Mouse (Mus musculus): Measurements from ENCODE around the gene Opn5. TPM values are rescaled to one million over a fixed set of nuclear protein-coding genes. Genes with fewer than 3 reads are reported as not detected.

Gene Opn5
- total RNA-seq (2015) (not detected in 2 replicates), total RNA-seq (2017) (not detected in 2 replicates)

DNA sequence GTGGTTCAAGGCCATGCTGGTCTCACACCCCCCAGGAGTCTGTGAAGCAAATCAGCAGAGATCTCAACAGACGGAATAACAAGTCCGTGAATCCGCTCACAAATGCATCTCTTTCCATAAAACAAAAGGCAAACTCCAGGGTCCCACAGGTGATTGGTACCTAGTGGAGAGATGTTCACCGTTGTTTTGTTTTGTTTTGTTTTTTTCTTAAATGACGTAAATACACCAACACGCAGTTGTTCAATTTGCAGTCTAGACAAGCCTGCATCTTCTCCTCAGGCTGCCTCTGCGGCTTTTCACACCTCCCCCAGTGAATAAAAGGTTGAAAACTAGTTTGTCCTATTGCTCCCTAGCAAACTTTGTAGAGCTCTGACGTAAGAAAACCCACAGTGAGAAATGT is at the start of gene Opn5:
Gene Opn5 (minus strand): TSS at position 101 of the 400 bp plus-strand sequence.
- ATAC-seq (replicated peaks; ENCODE audit: poor library complexity) = no peak

- peak; percentile 94 for ATAC-seq (replicated peaks; ENCODE audit: poor library complexity)
Measured at GRCm38 (mm10) chr17:42658634-42659422, 47.6 kb upstream of the Opn5 start.

GRCm38 (mm10) chr17:42643416-42643815 is 32.2 kb upstream of the Opn5 start:
- ATAC-seq (replicated peaks; ENCODE audit: poor library complexity) = no peak

DNA sequence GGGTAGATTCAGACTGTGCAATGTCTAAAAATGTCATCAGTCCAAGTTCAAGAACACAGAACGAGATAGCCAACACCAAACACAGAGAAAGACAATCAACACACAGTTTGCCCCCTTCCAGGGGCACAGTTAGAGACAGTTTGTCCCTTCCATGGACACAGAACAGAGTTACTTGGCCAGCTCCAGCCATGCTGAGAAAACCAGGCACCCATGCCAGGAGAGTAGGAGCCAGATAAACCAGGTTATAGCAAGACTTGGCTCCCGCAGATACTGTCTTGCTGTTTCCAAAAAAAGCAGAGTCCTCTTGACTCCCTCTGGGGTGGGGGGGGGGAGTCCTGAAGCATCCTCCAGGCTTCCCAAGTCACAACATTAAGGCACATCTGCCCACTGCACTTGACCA is 19.0 kb upstream of the Opn5 start:
- no peak for ATAC-seq (replicated peaks; ENCODE audit: poor library complexity)

DNA sequence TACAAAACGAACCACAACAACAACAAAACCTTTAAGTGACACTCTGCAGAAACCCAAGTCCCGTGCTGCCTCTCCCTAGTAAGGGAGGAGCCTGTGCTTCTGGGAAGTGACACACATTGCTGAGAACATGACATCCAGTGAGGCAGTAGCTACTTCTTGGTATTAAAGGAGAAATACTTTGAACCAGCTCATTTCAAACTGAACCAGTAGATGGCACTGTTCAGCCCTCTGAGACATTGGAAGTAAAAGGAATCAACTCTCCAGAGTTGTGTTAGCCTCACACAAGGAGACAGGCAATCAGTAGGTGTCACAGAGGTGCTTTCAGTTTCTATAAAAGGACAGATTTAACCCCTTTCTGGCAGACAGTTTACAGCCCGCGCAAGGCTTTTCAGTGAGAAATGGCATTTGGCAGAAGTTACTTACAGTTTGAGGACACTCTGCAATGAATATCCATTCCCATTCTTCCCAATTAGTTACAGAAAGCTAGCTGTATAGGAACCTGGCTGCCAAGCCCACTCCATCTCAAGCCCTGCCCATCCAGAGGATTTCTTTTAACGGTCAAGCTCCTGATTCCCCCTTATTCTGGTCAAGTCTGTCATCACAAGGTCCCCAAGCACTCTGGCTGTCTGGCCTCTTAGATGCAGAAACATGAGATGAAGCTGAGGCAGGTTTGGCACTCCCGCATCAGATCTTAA is 2.0 kb upstream of the Opn5 start:
- ATAC-seq (replicated peaks; ENCODE audit: poor library complexity) = peak; percentile 80

- no peak for ATAC-seq (replicated peaks; ENCODE audit: poor library complexity)
Measured at GRCm38 (mm10) chr17:42608270-42608669, 2.9 kb downstream of the Opn5 start.

GRCm38 (mm10) chr17:42602829-42603784 is 8.1 kb downstream of the Opn5 start:
- ATAC-seq (replicated peaks; ENCODE audit: poor library complexity) = peak; percentile 99

GRCm38 (mm10) chr17:42586486-42586885 is 24.7 kb downstream of the Opn5 start:
- ATAC-seq (replicated peaks; ENCODE audit: poor library complexity) = no peak

- no peak for ATAC-seq (replicated peaks; ENCODE audit: poor library complexity)
Measured at GRCm38 (mm10) chr17:42583029-42583331, 28.2 kb downstream of the Opn5 start.

GRCm38 (mm10) chr17:42582281-42583028 is 28.7 kb downstream of the Opn5 start:
- no peak for ATAC-seq (replicated peaks; ENCODE audit: poor library complexity)

- ATAC-seq (replicated peaks; ENCODE audit: poor library complexity) = no peak
Measured at GRCm38 (mm10) chr17:42580623-42581022, 30.6 kb downstream of the Opn5 start.

DNA sequence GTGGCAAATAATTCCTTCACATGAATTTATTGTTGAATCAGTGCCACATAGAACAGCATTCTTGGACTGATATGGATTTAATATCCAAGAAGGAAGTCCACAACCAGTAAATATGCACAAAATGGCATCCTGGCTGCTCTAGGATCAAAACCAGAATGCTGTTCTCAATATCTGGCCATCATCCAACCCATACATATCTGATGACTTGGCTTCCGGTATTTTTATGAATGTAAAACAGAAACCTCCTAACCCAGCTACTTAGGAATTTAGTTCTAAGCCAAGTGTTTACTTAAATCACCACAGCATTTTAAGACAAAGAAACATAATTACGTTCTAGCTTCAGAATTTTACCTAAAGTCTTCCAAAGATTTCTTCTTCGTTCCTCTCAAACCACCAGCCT is 31.0 kb downstream of the Opn5 start:
- no peak for ATAC-seq (replicated peaks; ENCODE audit: poor library complexity)

GRCm38 (mm10) chr17:42576671-42577168 is 34.5 kb downstream of the Opn5 start:
- ATAC-seq (replicated peaks; ENCODE audit: poor library complexity) = no peak

DNA sequence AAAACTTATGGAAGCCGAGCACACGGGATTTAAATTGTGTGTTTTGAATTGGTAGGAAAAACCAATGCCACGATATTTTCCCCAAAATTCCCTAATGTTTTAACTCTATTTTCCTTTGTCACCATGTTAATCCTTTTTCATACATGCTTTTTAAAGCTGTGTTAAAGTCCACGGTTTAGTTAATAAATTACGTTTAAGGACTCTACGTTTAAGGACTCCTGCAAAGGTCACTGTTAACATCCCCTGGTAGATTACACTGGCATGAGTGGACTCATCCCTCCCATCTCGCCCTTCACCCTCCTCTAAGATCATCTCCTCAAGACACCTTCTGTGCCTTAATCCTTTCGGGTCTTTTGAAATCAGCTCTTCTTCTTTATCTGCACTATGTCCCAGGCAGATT is 37.4 kb downstream of the Opn5 start:
- no peak for ATAC-seq (replicated peaks; ENCODE audit: poor library complexity)

DNA sequence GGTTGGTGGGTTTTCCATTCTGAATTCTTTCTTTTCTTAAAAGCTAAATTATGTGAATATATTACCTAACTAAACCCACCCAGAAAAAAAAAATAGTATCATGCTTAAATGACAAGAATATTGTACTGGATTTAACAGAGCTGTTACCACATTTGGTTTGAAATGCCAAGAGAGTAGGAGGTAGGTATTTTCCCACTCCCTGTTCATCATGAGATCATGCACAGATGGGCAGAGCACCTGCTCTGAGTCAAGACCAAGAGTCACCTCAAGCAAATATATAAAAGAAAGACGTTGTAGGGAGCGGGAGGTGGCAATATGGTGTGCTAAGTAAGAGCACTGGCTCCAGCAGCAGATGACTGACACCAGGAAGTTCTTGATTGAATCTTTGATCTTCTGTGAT is 61.6 kb downstream of the Opn5 start:
- no peak for ATAC-seq (replicated peaks; ENCODE audit: poor library complexity)

GRCm38 (mm10) chr17:42530147-42530546 is 81.0 kb downstream of the Opn5 start:
- no peak for ATAC-seq (replicated peaks; ENCODE audit: poor library complexity)

- ATAC-seq (replicated peaks; ENCODE audit: poor library complexity) = no peak
Measured at GRCm38 (mm10) chr17:42509356-42510262, 101.6 kb downstream of the Opn5 start.
